Mouse (Mus musculus): ENCODE measurements around the gene Tada2a.

The Tada2a gene

GRCm38 (mm10) chr11:84101182-84101581 lies 28.2 kb downstream of the Tada2a start:
- Histone ChIP-seq H3K36me3 (ENCODE audit: insufficient read depth, low read length) (peaks cover 97% of the 10 kb centered on the region), H3K9me3 (ENCODE audit: low read length) (no peaks in the 10 kb centered on the region), H3K27me3 (ENCODE audit: insufficient read depth, low read length) (no peaks in the 10 kb centered on the region), H3K4me3 (replicated peaks; ENCODE audit: low read length) (no peak overlapping the region), H3K4me1 (replicated peaks; ENCODE audit: low read depth, low read length) (no peaks in the 10 kb centered on the region; the same call in 1 of the 2 replicates)
- TF ChIP-seq CTCF (conservative IDR thresholded peaks at IDR 0.05; ENCODE audit: low read length) (no peak), NANOG (IDR thresholded peaks at IDR 0.05; ENCODE audit: borderline replicate concordance, low read length) (no peak), POU5F1 (IDR thresholded peaks at IDR 0.05; ENCODE audit: borderline replicate concordance, low read length) (no peak)

DNA sequence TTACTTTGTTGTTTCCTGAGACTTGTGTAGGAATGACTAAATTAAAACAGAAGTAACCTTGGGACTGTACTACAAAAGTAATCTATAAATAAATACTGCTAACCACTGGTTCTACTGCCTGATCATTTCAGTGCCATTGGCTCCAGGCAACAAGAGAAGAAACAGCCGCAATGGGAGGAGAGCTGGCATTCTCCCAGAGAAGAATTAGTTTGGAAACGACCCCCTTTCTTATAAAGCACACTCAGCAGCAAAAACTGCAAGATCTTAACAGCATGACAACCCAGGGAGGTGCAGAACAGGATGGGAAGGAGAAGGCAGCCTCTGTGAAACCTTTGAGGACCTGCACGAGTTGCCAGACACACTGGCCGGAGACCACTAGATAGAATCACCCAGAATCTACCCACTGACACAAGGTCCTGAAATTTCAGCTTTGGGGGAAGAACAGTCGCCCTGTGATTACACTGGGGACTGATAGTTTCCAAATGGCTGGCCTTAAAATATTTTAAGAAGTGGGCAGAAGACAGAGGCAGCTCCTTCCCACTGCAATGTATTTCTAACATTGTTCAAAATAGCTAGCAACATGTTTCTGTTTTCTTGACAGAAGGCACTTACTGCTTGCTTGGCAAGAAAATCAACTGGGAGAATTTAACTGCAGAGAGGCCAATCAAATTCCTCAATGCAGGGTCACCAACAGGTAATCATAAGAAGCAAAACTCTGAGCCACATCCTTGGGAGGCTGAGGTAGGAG lies 32.0 kb downstream of the Tada2a start:
- no peaks in the 10 kb centered on the region for H3K27me3 ChIP-seq (ENCODE audit: insufficient read depth, low read length)
- H3K4me1 ChIP-seq (replicated peaks; ENCODE audit: low read depth, low read length), result no peaks in the 10 kb centered on the region; the same call in 1 of the 2 replicates
- no peak overlapping the region for H3K4me3 ChIP-seq (replicated peaks; ENCODE audit: low read length)
- no peaks in the 10 kb centered on the region for H3K9me3 ChIP-seq (ENCODE audit: low read length)
- TF ChIP-seq NANOG (IDR thresholded peaks at IDR 0.05; ENCODE audit: borderline replicate concordance, low read length), result no peak
- TF ChIP-seq POU5F1 (IDR thresholded peaks at IDR 0.05; ENCODE audit: borderline replicate concordance, low read length), result no peak
- no peak for TF ChIP-seq CTCF (conservative IDR thresholded peaks at IDR 0.05; ENCODE audit: low read length)
- peaks cover 96% of the 10 kb centered on the region for H3K36me3 ChIP-seq (ENCODE audit: insufficient read depth, low read length)

DNA sequence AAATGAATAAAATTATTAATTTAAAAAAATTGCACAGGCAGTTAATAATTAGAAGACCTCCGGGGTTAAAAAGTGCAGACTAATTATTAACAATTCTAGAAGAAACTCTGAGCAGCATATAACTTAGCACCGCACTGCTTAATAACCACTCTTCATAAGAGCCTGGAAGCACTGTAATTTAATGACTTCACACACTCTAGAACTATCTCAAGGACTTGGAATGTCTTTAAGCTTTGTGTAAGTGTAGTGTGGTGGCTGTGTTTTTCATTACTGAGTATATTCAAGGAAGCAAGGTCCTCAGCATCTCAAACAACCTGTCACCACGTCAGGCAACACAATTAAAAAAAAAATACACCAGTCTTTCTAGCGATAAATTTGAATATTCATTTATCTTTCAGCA lies 34.3 kb downstream of the Tada2a start:
- no peaks in the 10 kb centered on the region for H3K4me1 ChIP-seq (replicated peaks; ENCODE audit: low read depth, low read length)
- no peaks in the 10 kb centered on the region for H3K9me3 ChIP-seq (ENCODE audit: low read length)
- H3K27me3 ChIP-seq (ENCODE audit: insufficient read depth, low read length), result no peaks in the 10 kb centered on the region
- H3K4me3 ChIP-seq (replicated peaks; ENCODE audit: low read length), result no peak overlapping the region
- peaks cover 96% of the 10 kb centered on the region for H3K36me3 ChIP-seq (ENCODE audit: insufficient read depth, low read length)
- no peak for TF ChIP-seq POU5F1 (IDR thresholded peaks at IDR 0.05; ENCODE audit: borderline replicate concordance, low read length)
- no peak for TF ChIP-seq CTCF (conservative IDR thresholded peaks at IDR 0.05; ENCODE audit: low read length)
- no peak for TF ChIP-seq NANOG (IDR thresholded peaks at IDR 0.05; ENCODE audit: borderline replicate concordance, low read length)

- H3K9me3 ChIP-seq (ENCODE audit: low read length), result no peaks in the 10 kb centered on the region
- H3K4me1 ChIP-seq (replicated peaks; ENCODE audit: low read depth, low read length), result peaks cover 13% of the 10 kb centered on the region; the same call in 1 of the 2 replicates
- no peak overlapping the region for H3K4me3 ChIP-seq (replicated peaks; ENCODE audit: low read length)
- no peak for TF ChIP-seq NANOG (IDR thresholded peaks at IDR 0.05; ENCODE audit: borderline replicate concordance, low read length)
- no peak for TF ChIP-seq CTCF (conservative IDR thresholded peaks at IDR 0.05; ENCODE audit: low read length)
- no peak for TF ChIP-seq POU5F1 (IDR thresholded peaks at IDR 0.05; ENCODE audit: borderline replicate concordance, low read length)
- H3K27me3 ChIP-seq (ENCODE audit: insufficient read depth, low read length), result no peaks in the 10 kb centered on the region
- peaks cover 95% of the 10 kb centered on the region for H3K36me3 ChIP-seq (ENCODE audit: insufficient read depth, low read length)
Measured at GRCm38 (mm10) chr11:84090572-84090971, 38.8 kb downstream of the Tada2a start.

- no peak for TF ChIP-seq POU5F1 (IDR thresholded peaks at IDR 0.05; ENCODE audit: borderline replicate concordance, low read length)
- no peak for TF ChIP-seq CTCF (conservative IDR thresholded peaks at IDR 0.05; ENCODE audit: low read length)
- no peak for TF ChIP-seq NANOG (IDR thresholded peaks at IDR 0.05; ENCODE audit: borderline replicate concordance, low read length)
- Histone ChIP-seq H3K4me3 (replicated peaks; ENCODE audit: low read length) (no peak overlapping the region), H3K4me1 (replicated peaks; ENCODE audit: low read depth, low read length) (peaks cover 38% of the 10 kb centered on the region), H3K36me3 (ENCODE audit: insufficient read depth, low read length) (peaks cover 81% of the 10 kb centered on the region), H3K9me3 (ENCODE audit: low read length) (no peaks in the 10 kb centered on the region), H3K27me3 (ENCODE audit: insufficient read depth, low read length) (no peaks in the 10 kb centered on the region)
Measured at GRCm38 (mm10) chr11:84081901-84082300, 47.5 kb downstream of the Tada2a start.

DNA sequence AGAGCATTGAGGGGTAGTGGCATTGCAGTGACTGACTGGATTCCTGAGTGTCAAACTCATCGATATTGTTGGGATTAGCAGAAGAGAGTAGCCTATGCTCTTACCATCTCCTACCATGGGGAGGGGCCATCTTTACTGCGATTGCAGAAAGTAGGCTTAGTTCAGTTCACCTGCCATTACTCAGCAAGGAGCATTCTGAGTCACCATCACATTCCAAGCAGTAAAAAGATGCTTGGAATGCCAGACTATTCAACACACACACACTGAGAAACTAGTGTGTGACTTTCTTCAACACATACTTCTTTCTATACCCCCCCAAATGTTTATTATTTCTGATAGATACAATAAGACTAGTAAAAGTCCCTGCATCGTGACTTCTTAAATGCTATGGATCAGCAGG lies 49.1 kb downstream of the Tada2a start:
- H3K27me3 ChIP-seq (ENCODE audit: insufficient read depth, low read length), result no peaks in the 10 kb centered on the region
- H3K4me1 ChIP-seq (replicated peaks; ENCODE audit: low read depth, low read length), result peaks cover 38% of the 10 kb centered on the region
- no peak overlapping the region for H3K4me3 ChIP-seq (replicated peaks; ENCODE audit: low read length)
- TF ChIP-seq POU5F1 (IDR thresholded peaks at IDR 0.05; ENCODE audit: borderline replicate concordance, low read length), result no peak
- TF ChIP-seq NANOG (IDR thresholded peaks at IDR 0.05; ENCODE audit: borderline replicate concordance, low read length), result no peak
- no peak for TF ChIP-seq CTCF (conservative IDR thresholded peaks at IDR 0.05; ENCODE audit: low read length)
- no peaks in the 10 kb centered on the region for H3K9me3 ChIP-seq (ENCODE audit: low read length)
- H3K36me3 ChIP-seq (ENCODE audit: insufficient read depth, low read length), result peaks cover 65% of the 10 kb centered on the region

GRCm38 (mm10) chr11:84079887-84080286 lies 49.5 kb downstream of the Tada2a start:
- TF ChIP-seq POU5F1 (IDR thresholded peaks at IDR 0.05; ENCODE audit: borderline replicate concordance, low read length), result no peak
- TF ChIP-seq NANOG (IDR thresholded peaks at IDR 0.05; ENCODE audit: borderline replicate concordance, low read length), result no peak
- TF ChIP-seq CTCF (conservative IDR thresholded peaks at IDR 0.05; ENCODE audit: low read length), result no peak
- peaks cover 61% of the 10 kb centered on the region for H3K36me3 ChIP-seq (ENCODE audit: insufficient read depth, low read length)
- H3K4me1 ChIP-seq (replicated peaks; ENCODE audit: low read depth, low read length), result peaks cover 38% of the 10 kb centered on the region
- no peak overlapping the region for H3K4me3 ChIP-seq (replicated peaks; ENCODE audit: low read length)
- H3K27me3 ChIP-seq (ENCODE audit: insufficient read depth, low read length), result no peaks in the 10 kb centered on the region
- no peaks in the 10 kb centered on the region for H3K9me3 ChIP-seq (ENCODE audit: low read length)

DNA sequence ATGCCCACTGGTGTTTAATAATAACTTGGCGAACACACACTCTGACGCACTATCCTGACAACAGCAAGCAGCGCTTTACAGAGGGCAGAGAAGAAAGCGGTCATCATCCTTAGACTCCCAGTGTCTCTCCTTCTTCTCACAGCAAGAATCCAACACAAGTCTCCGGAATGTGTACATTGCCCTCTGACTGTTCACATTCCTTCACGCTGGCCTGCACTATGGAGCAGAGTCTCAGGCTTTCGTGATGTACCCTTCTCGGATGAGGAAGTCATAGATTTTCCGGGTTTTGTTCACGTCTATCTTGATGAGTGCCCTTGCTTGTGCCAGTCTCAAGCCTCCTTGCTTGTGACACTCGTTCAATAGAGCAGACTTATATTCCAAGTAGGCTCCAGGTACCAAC lies 50.0 kb downstream of the Tada2a start:
- H3K4me1 ChIP-seq (replicated peaks; ENCODE audit: low read depth, low read length), result peaks cover 38% of the 10 kb centered on the region
- peaks cover 56% of the 10 kb centered on the region for H3K36me3 ChIP-seq (ENCODE audit: insufficient read depth, low read length)
- H3K9me3 ChIP-seq (ENCODE audit: low read length), result no peaks in the 10 kb centered on the region
- no peaks in the 10 kb centered on the region for H3K27me3 ChIP-seq (ENCODE audit: insufficient read depth, low read length)
- no peak overlapping the region for H3K4me3 ChIP-seq (replicated peaks; ENCODE audit: low read length)
- no peak for TF ChIP-seq POU5F1 (IDR thresholded peaks at IDR 0.05; ENCODE audit: borderline replicate concordance, low read length)
- TF ChIP-seq NANOG (IDR thresholded peaks at IDR 0.05; ENCODE audit: borderline replicate concordance, low read length), result no peak
- TF ChIP-seq CTCF (conservative IDR thresholded peaks at IDR 0.05; ENCODE audit: low read length), result no peak

Measured in E14TG2a.4 (cell line).